Mouse (Mus musculus) embryonic stem cell, embryonic (primary cell): ENCODE data around the gene Cad.

Experiments used
- CTCF ChIA-PET, 4 experiments: fragments of 300-600 bp in 2 of 4; fragments of 350-600 bp in 2 of 4; sonication (Branson Sonifier 250); formaldehyde crosslinking; loops; one replicate each; lab custom pipeline; 2022; ENCODE audit warnings: inconsistent platforms in 2 of 4; lab: Charles Lee
- POLR2A ChIA-PET, 4 experiments: fragments of 300-600 bp in 2 of 4; fragments of 350-600 bp in 2 of 4; sonication (Branson Sonifier 250); formaldehyde crosslinking; loops; one replicate each; lab custom pipeline; 2022; ENCODE audit warnings: antibody characterized with exemption in 4 of 4, inconsistent platforms in 1 of 4; lab: Charles Lee

The Cad gene

GRCm38 (mm10) chr5:31082355-31082754 is 27.8 kb downstream of the Cad start:
- POLR2A ChIA-PET: interaction anchor here in 3 of 4 experiments (0.6 to 5.4 kb wide), 32 partner anchors 9 to 174 kb away, joined by 3 to 40 read pairs (median 6); partner anchors contain the start of genes Trim54 (in 2 of the 3), Zfp513 (in 2 of the 3), Atraid (in 1 of the 3) and Cad (in 1 of the 3)
- CTCF ChIA-PET: interaction anchor here in 3 of 4 experiments (0.6 to 6.1 kb wide), 39 partner anchors 8 to 481 kb away, joined by 3 to 22 read pairs (median 4); partner anchors contain the start of genes Atraid (in 2 of the 3), Slc5a6 (in 2 of the 3), Cad (in 1 of the 3) and Gm29609 (in 1 of the 3)

GRCm38 (mm10) chr5:31082935-31083625 is 28.5 kb downstream of the Cad start:
- ChIA-PET CTCF (interaction anchor here in 3 of 4 experiments (0.5 to 6.1 kb wide), 34 partner anchors 8 to 480 kb away, joined by 3 to 22 read pairs (median 5); partner anchors contain the start of genes Atraid (in 1 of the 3), Cad (in 1 of the 3) and Ucn (in 1 of the 3)), POLR2A (interaction anchor here in 3 of 4 experiments (0.5 to 5.4 kb wide), 36 partner anchors 9 to 379 kb away, joined by 3 to 40 read pairs (median 5); partner anchors contain the start of genes Slc5a6 (in 2 of the 3), Trim54 (in 2 of the 3), Zfp513 (in 2 of the 3) and Atraid (in 1 of the 3))

DNA sequence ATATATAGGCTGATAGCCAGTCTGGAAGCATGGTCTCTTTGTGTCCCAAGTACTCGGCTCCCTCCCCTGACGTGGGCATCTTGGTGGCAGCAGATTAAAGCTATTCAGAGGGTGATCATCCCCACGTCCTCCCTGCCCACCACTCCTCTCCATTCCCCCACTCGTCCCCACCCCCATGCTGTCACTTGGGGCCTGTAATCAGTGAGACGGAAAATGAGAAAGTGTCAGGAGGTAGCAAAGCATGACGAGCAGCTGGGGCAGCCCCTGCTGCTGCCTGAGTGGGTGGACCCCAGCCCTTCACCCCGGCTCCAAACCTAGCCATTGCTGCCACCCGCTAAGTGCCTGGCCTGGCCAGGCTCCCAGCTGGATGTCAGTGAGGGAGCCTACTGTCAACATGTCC is 29.4 kb downstream of the Cad start:
- ChIA-PET CTCF (interaction anchor here in 3 of 4 experiments (0.6 to 6.1 kb wide), 6 partner anchors 12 to 55 kb away, joined by 3 to 22 read pairs (median 4); partner anchors contain the start of genes Atraid (in 1 of the 3) and Ucn (in 1 of the 3)), POLR2A (interaction anchor here in 3 of 4 experiments (0.6 to 5.4 kb wide), 25 partner anchors 8 to 203 kb away, joined by 3 to 40 read pairs (median 4); partner anchors contain the start of genes Slc5a6 (in 2 of the 3), Trim54 (in 2 of the 3), Atraid (in 1 of the 3) and Cad (in 1 of the 3))

DNA sequence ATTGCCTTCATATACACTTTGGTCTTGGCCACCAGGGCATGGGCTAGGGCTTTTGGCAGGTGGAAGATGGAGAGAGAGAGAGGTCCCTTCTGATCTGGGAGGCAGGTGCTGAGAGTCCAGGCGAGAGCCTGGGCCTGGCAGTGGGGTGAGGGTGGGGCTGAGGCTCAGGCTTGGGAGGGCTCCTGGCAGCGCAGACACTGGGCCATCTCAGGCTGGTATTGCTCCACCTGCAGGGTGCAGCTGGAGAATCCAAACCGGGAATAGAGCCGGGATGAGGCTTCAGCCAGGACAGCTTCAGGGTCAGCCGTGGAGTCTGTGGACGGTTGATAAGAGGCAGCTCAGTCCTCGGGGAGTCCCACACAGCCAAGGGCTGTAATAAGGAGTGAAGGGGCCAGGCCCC is 32.0 kb downstream of the Cad start:
- ChIA-PET CTCF (interaction anchor here in 3 of 4 experiments (0.5 to 6.1 kb wide), 4 partner anchors 10 to 171 kb away, joined by 3 to 22 read pairs (median 4); no protein-coding TSS in a partner anchor), POLR2A (interaction anchor here in 3 of 4 experiments (0.5 to 2.4 kb wide), 7 partner anchors 9 to 40 kb away, joined by 3 to 8 read pairs (median 4); partner anchors contain the start of genes Atraid (in 1 of the 3) and Trim54 (in 1 of the 3))

- CTCF ChIA-PET: interaction anchor here in 2 of 4 experiments (1.5 to 6.1 kb wide), 3 partner anchors 11 to 39 kb away, joined by 4 to 22 read pairs (median 4); no protein-coding TSS in a partner anchor
- POLR2A ChIA-PET: interaction anchor here in 3 of 4 experiments (0.5 to 1.5 kb wide), 5 partner anchors 8 to 578 kb away, joined by 3 to 4 read pairs (median 4); no protein-coding TSS in a partner anchor
These were observed 32.6 kb downstream of the Cad start for GRCm38 (mm10) chr5:31087131-31087530.

- POLR2A ChIA-PET: interaction anchor here in 2 of 4 experiments (0.6 to 7.6 kb wide), 10 partner anchors 9 to 137 kb away, joined by 3 to 63 read pairs (median 12); partner anchors contain the start of genes Trim54 (in 2 of the 2), Atraid (in 1 of the 2), Gm29609 (in 1 of the 2) and Gtf3c2 (in 1 of the 2)
- CTCF ChIA-PET: no interaction called here
These were observed 37.8 kb downstream of the Cad start for GRCm38 (mm10) chr5:31092231-31092975.

DNA sequence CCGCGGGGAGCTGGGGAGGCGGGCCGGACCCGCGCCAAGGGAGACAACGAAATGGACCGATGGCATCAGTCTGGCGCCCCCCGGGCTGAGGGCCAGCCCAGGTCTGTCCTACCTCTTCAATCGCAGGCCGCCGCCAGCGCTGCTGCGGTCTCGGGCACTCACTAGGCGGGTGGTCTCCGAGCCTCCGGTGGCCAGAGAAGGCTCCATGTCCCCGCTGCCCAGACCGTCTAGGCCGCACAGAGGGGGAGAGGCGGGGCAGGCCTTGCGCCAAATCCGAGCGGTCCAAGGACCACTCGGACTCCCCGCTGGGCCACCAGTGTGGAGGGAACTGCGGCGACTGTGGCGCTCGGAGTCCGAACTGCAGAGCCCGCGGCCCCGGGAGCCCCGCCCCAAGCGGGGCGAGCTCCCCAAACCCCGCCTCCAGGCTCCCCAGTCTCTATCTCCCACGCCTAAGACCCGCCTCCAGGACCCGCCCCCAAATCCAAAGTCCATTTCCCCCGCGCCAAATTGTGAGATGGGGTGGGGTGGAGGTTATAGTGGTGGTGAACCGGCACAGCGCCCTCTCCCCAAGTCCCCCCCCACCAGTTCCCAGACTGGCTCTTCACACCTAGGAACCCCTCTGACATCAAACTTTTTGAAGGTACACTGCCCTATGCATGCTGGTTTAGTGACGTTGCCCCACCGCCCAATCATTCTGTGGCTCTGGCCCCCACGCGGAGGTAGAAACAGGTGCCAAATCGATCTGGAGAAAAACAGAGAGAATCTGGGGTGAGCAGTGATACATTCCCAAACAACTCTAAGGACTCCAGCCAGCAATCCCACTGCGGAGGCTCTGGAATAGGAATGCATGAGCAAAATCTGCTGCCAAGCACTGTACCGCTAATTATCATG is 38.8 kb downstream of the Cad start:
- ChIA-PET CTCF (interaction anchor here in 3 of 4 experiments (0.6 to 1.0 kb wide), 9 partner anchors 9 to 1058 kb away, joined by 3 to 6 read pairs (median 3); partner anchors contain the start of genes Dnajc5g (in 1 of the 3) and Slc30a3 (in 1 of the 3)), POLR2A (interaction anchor here in 3 of 4 experiments (0.6 to 7.6 kb wide), 27 partner anchors 9 to 204 kb away, joined by 3 to 63 read pairs (median 4); partner anchors contain the start of genes Atraid (in 2 of the 3), Slc5a6 (in 2 of the 3), Trim54 (in 2 of the 3) and Dnajc5g (in 1 of the 3))

GRCm38 (mm10) chr5:31094100-31094798 is 39.7 kb downstream of the Cad start:
- ChIA-PET CTCF (interaction anchor here (0.5 to 2.6 kb wide), 10 partner anchors 13 to 494 kb away, joined by 3 to 20 read pairs (median 4); partner anchors contain the start of gene Trim54 (in 2 of the 4)), POLR2A (interaction anchor here in 3 of 4 experiments (0.6 to 7.6 kb wide), 29 partner anchors 10 to 139 kb away, joined by 3 to 63 read pairs (median 7); partner anchors contain the start of genes Trim54 (in 3 of the 3), Atraid (in 2 of the 3), Dnajc5g (in 2 of the 3) and Slc30a3 (in 2 of the 3))

DNA sequence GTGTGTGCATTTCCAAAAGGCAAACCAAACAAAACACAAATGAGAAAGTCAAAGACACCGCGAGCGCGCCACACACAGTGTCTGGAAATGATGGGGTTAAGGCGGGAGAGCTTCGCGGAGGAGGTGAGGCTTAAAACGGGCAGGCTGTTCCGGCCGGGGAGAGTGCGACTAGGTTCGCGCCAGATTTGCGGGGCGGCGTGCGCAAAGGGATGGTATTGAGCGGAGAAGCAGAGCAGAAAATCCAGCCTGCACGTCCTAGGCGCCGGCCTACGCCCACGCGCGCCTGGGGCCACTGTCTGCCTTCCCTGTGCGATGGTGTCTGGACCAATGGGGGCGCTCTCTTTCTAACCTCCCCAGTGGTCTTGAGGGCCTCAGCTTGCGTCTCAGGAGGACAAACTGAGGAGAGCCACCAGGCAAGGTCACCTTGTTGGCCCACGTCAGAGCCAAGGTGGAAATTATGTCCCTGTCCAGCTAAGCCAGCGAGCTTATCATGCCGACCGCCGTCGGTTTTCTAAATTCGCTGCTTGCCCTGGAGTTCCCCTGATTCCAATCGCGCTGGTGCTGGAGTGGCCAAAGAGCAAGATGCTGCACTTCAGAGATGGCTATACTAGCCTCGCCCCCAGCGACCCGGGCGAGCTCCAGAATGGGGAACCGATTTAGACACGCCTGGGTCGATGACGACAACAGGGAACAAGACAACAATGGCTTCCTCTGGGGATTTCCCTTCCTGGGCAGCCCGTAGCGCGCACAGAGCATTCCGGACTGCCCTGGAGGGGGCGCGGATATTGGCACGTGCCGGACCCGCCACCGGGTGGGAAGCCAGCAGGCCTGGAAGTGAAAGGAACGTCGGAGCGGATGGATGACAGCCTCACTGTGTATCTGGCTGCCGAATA is 40.5 kb downstream of the Cad start:
- ChIA-PET CTCF (interaction anchor here (0.5 to 2.6 kb wide), 15 partner anchors 13 to 493 kb away, joined by 3 to 20 read pairs (median 4); partner anchors contain the start of genes Atraid (in 2 of the 4), Slc5a6 (in 2 of the 4), Trim54 (in 2 of the 4) and Slc30a3 (in 1 of the 4)), POLR2A (interaction anchor here in 3 of 4 experiments (0.7 to 7.6 kb wide), 39 partner anchors 8 to 384 kb away, joined by 3 to 63 read pairs (median 4); partner anchors contain the start of genes Atraid (in 3 of the 3), Slc5a6 (in 3 of the 3), Trim54 (in 3 of the 3) and Cad (in 2 of the 3))

- POLR2A ChIA-PET: interaction anchor here (0.5 to 7.6 kb wide), 37 partner anchors 9 to 384 kb away, joined by 3 to 63 read pairs (median 4); partner anchors contain the start of genes Atraid (in 3 of the 4), Slc5a6 (in 3 of the 4), Trim54 (in 3 of the 4) and Cad (in 2 of the 4)
- CTCF ChIA-PET: interaction anchor here in 3 of 4 experiments (0.6 to 2.6 kb wide), 10 partner anchors 12 to 354 kb away, joined by 3 to 20 read pairs (median 4); partner anchors contain the start of genes Atraid (in 1 of the 3), Slc30a3 (in 1 of the 3), Slc5a6 (in 1 of the 3) and Trim54 (in 1 of the 3)
These were observed 41.3 kb downstream of the Cad start for GRCm38 (mm10) chr5:31095711-31096480.

- ChIA-PET CTCF (interaction anchor here in 2 of 4 experiments (0.6 to 1.8 kb wide), 5 partner anchors 11 to 106 kb away, joined by 3 to 7 read pairs (median 4); partner anchors contain the start of gene Trim54 (in 1 of the 2)), POLR2A (interaction anchor here in 3 of 4 experiments (1.1 to 6.0 kb wide), 9 partner anchors 11 to 156 kb away, joined by 3 to 53 read pairs (median 5); partner anchors contain the start of gene Trim54 (in 2 of the 3))
These were observed 51.3 kb downstream of the Cad start, which contains the start of gene Dnajc5g for GRCm38 (mm10) chr5:31105814-31106335. Gene Dnajc5g (plus strand): TSS chr5:31106285.

DNA sequence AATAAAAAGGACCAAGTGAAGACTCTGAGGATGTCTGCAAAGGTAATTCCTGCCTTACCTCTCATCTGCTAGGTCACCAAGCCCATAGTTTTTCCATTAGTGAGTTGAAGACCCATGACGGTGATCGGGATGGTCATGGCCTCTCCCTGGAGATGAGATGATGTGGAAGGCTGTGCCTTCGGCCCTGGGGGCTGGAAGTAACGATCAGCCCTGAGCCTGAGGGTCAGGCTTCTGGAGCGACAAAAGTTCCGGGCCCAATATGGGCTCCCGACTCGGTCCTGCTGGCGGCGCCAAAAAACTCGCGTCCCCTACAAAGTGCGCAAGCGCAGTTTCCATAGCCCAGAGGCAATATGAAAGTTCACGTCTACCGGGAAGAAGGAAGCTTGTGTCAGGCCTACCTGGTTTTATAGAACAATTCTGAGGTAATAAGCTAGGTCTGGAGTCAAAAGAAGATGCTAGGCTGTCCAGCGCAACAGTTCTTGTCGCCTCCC is 53.5 kb downstream of the Cad start, which contains the start of gene Slc30a3:
TSS of gene Slc30a3 (minus strand) at position 238 of the 491 bp plus-strand sequence.
- CTCF ChIA-PET: interaction anchor here in 1 of 4 experiments (0.7 to 1.2 kb wide), 3 partner anchors 9 to 15 kb away, joined by 3 read pairs; partner anchors contain the start of gene Trim54
- POLR2A ChIA-PET: interaction anchor here in 3 of 4 experiments (0.6 to 2.3 kb wide), 16 partner anchors 9 to 466 kb away, joined by 3 to 19 read pairs (median 4); partner anchors contain the start of genes Trim54 (in 3 of the 3), Atraid (in 1 of the 3) and Slc5a6 (in 1 of the 3)
